Mouse (Mus musculus) brain, embryonic 14.5 days (tissue): Measurements from ENCODE around the gene Bmp6. TPM values are rescaled to one million over a fixed set of nuclear protein-coding genes. Genes with fewer than 3 reads are reported as not detected.

Source experiments
- DNase-seq: peaks from one replicate; pipeline ENCODE4 v3.0.0-alpha.2; 2011; ENCODE audit warnings: low read depth
- CTCF ChIP-seq: fragments of 200-500 bp; IDR thresholded peaks from 2 replicates; pipeline ENCODE4 v1.5.1; 2012; ENCODE audit warnings: inconsistent platforms, mild to moderate bottlenecking, moderate library complexity, borderline replicate concordance; ENCODE audit not compliant: insufficient read depth, insufficient read length; ENCODE audit errors: extremely low read depth
- POLR2A ChIP-seq: fragments of 200-500 bp; IDR thresholded peaks from 2 replicates; pipeline ENCODE4 v1.6.1; 2012; ENCODE audit warnings: mild to moderate bottlenecking, inconsistent platforms, borderline replicate concordance; ENCODE audit not compliant: poor library complexity, insufficient read depth, insufficient read length, severe bottlenecking; ENCODE audit errors: extremely low read depth
- polyA plus RNA-seq: library from polyadenylated mRNA; depleted of rRNA; stranded (reverse); fragments of >200 nt; gene quantifications from 2 replicates; pipeline ENCODE4 v1.2.3, GENCODE M21; 2012

Bmp6 gene
- polyA plus RNA-seq, 1 experiment, result 12.8 TPM

- no peak for TF ChIP-seq CTCF
- TF ChIP-seq POLR2A, result peak; percentile 88
- peak; percentile 90 for DNase-seq
Observed at GRCm38 (mm10) chr13:38527797-38528650, 183.1 kb downstream of the Bmp6 start.

- TF ChIP-seq CTCF, result no peak
- no peak for TF ChIP-seq POLR2A
- no peak for DNase-seq
Observed at GRCm38 (mm10) chr13:38528687-38529294, 183.9 kb downstream of the Bmp6 start, which contains the start of gene Txndc5. TSS of gene Txndc5 (minus strand) at chr13:38528824.

- DNase-seq, result no peak
- no peak for TF ChIP-seq POLR2A
- TF ChIP-seq CTCF, result no peak
Observed at GRCm38 (mm10) chr13:38529576-38529975, 184.7 kb downstream of the Bmp6 start.

- no peak for DNase-seq
- no peak for TF ChIP-seq POLR2A
- no peak for TF ChIP-seq CTCF
Observed at GRCm38 (mm10) chr13:38531498-38531897, 186.6 kb downstream of the Bmp6 start.

GRCm38 (mm10) chr13:38533461-38533860 lies 188.6 kb downstream of the Bmp6 start:
- TF ChIP-seq POLR2A, result no peak
- no peak for TF ChIP-seq CTCF
- no peak for DNase-seq

- TF ChIP-seq CTCF (no peak), POLR2A (no peak)
- DNase-seq, result no peak
Observed at GRCm38 (mm10) chr13:38534016-38534415, 189.1 kb downstream of the Bmp6 start.

GRCm38 (mm10) chr13:38534731-38535130 lies 189.8 kb downstream of the Bmp6 start:
- no peak for DNase-seq
- TF ChIP-seq POLR2A, result no peak
- no peak for TF ChIP-seq CTCF

GRCm38 (mm10) chr13:38537521-38537920 lies 192.6 kb downstream of the Bmp6 start:
- TF ChIP-seq CTCF (no peak), POLR2A (no peak)

GRCm38 (mm10) chr13:38539192-38539900 lies 194.4 kb downstream of the Bmp6 start:
- no peak for TF ChIP-seq CTCF
- TF ChIP-seq POLR2A, result no peak
- DNase-seq, result no peak

More at GRCm38 (mm10) chr13:38537521-38537920, 192.6 kb downstream of the Bmp6 start:
- DNase-seq, result no peak

GRCm38 (mm10) chr13:38543455-38544125 lies 198.7 kb downstream of the Bmp6 start:
- TF ChIP-seq CTCF (no peak), POLR2A (no peak)
- DNase-seq, result peak; percentile 21

GRCm38 (mm10) chr13:38544769-38545445 lies 200.0 kb downstream of the Bmp6 start:
- DNase-seq, result no peak
- TF ChIP-seq POLR2A (no peak), CTCF (no peak)
